Mouse (Mus musculus): ENCODE data around the gene Ncf2.

- TF ChIP-seq CTCF (IDR thresholded peaks at IDR 0.05; ENCODE audit: low read depth): no peak
- TF ChIP-seq EP300 (optimal IDR thresholded peaks at IDR 0.05): no peak
Measured at GRCm38 (mm10) chr1:152821746-152822145, 21.8 kb downstream of the Ncf2 start.
